Mouse (Mus musculus): Measurements from ENCODE around the gene Chrm4. TPM values are rescaled to one million over a fixed set of nuclear protein-coding genes. Genes with fewer than 3 reads are reported as not detected.

Chrm4 gene
- polyA plus RNA-seq, 1 experiment from 2014 or later: 1.4 TPM

DNA sequence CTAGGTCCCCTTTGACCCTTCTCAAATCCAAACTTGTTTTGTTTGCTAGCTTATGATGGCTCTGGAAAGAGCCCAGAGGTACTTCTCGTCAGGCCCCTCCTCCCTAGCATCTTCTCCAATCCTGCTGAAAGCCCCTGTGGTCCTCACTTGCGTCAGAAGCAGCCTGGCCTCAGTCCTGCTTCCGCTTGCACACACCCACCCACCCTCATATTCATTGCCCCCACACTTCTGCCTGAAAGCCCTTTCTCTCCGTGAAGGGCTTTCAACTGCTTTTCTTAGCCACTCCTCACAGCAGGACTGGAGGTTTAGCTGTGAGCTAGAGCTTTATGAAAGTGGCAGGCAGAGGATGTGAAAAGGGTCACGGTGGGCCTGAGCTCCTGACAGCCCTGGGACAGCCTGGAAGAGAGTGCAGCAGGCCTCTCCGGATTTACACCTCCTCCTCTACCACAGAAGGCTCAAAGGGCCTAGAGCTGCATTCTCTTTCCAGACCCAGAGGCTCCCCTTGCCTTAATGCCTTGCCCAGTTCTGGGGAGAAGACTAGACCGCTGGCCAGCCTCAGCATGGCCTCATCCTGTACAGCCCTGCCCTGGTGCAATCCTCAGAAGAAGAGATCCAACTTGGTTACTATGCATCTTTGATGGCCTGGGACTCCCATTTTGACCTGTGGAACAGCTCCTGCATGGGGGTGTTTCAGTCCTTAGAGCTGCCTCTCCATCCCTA, 46.5 kb downstream of the Chrm4 start:
- Histone ChIP-seq H3K9me3 (ENCODE audit: control insufficient read depth, low read length) (no peaks in the 10 kb centered on the region), H3K36me3 (ENCODE audit: control insufficient read depth, insufficient read depth, low read length) (no peaks in the 10 kb centered on the region), H3K27ac (ENCODE audit: low read depth, low read length) (no peak overlapping the region), H3K4me3 (ENCODE audit: low read depth, low read length) (no peak overlapping the region), H3K4me2 (ENCODE audit: low read depth, low read length) (no peak overlapping the region), H3K9ac (replicated peaks; ENCODE audit: low read depth, low read length) (no peak overlapping the region), H3K27me3 (ENCODE audit: control insufficient read depth, insufficient read depth, low read length) (peaks cover 13% of the 10 kb centered on the region), H3K4me1 (ENCODE audit: control insufficient read depth, insufficient read depth, low read length) (peaks cover 20% of the 10 kb centered on the region)
- ATAC-seq (ENCODE audit: low read depth): no peak
- whole genome bisulfite sequencing: 33% methylated on average over 7 of the region's 7 CpGs

DNA sequence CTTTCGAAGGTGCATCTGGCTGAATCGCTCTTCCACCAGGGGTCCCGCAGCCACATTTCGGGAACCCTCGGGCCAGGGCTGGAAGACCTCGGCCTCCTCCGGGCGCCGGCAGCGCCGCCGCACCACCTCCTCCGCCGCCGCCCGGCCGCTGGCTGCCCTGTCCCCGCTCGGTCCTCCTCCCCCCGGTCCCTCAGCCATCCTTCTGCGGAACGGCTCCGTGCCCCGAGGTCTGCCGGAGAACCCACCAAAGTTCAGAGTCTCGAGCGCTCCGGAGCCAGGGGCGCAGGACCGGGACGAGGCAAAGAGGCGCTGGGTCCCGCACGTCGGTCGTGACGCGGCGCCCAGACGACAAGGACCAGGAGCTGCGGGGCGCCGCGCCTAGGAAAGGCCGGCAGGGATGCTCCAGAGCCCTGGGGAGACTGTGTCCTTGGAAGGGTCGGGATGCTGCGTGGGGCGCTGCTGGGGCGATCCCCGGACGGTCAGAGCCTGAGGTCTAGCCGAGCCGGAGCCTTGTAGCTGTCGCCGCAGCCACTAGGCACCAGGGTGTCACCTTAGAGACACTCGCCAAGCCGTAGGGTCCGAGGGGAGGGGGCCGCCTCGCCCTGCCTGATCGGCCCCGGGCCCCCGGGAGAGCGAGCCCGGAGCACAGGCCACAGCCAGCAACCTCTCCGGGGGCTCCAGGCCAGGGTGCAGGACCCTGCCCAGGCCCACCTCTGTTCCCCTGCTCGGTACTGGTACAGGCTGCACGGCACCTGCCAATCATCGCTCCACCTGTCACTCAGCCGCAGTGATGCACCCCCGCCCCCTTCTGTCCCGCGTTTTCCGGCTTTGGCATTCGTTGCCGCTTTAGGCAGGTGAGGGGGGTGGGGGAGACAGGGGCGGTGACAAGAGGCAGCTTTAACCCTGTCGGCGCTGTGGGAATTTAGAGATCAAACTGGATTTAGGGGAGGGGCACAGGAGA, 48.8 kb downstream of the Chrm4 start, which contains the start of gene Dgkz:
Gene Dgkz, minus strand, starts transcription at position 284 of the 961 bp plus-strand sequence.
- Histone ChIP-seq H3K27me3 (ENCODE audit: control insufficient read depth, insufficient read depth, low read length) (peaks cover 13% of the 10 kb centered on the region), H3K9me3 (ENCODE audit: control insufficient read depth, low read length) (no peaks in the 10 kb centered on the region), H3K9ac (replicated peaks; ENCODE audit: low read depth, low read length) (peak within 1 kb of the TSS; percentile 5), H3K4me3 (ENCODE audit: low read depth, low read length) (peak within 1 kb of the TSS; percentile 36), H3K4me1 (ENCODE audit: control insufficient read depth, insufficient read depth, low read length) (peaks cover 21% of the 10 kb centered on the region), H3K36me3 (ENCODE audit: control insufficient read depth, insufficient read depth, low read length) (no peaks in the 10 kb centered on the region), H3K27ac (ENCODE audit: low read depth, low read length) (no peak within 1 kb of the TSS), H3K4me2 (ENCODE audit: low read depth, low read length) (peak within 1 kb of the TSS; percentile 51)
- 2% methylated on average over 77 of the region's 79 CpGs for WGBS
- ATAC-seq (ENCODE audit: low read depth): peak; percentile 42; the same call in 1 of the 2 replicates

DNA sequence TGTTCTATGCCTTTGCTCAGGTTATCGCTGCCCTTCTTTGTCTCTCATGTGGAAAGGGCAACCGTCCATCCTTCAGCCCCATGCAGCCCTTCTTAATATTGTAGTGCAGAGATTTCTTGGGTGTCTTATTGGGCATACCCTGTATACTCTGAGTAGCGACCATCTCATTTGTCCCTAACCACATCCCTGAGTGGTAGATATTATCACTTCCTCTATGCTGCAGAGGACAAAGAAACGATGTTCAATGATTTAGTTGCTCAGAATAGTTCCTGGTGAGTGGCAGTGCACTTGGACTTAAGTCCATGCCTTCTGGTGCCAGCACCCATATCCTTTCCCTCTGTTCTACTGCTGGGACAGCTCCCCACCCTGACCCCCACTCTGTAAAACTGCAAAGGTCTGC, 50.9 kb downstream of the Chrm4 start:
- WGBS: 79% methylated on average over 4 of the region's 4 CpGs
- Histone ChIP-seq H3K36me3 (ENCODE audit: control insufficient read depth, insufficient read depth, low read length) (no peaks in the 10 kb centered on the region), H3K4me2 (ENCODE audit: low read depth, low read length) (no peak overlapping the region), H3K9me3 (ENCODE audit: control insufficient read depth, low read length) (no peaks in the 10 kb centered on the region), H3K27ac (ENCODE audit: low read depth, low read length) (peak overlapping the region; percentile 1; the same call in 1 of the 2 replicates), H3K27me3 (ENCODE audit: control insufficient read depth, insufficient read depth, low read length) (peaks cover 13% of the 10 kb centered on the region), H3K9ac (replicated peaks; ENCODE audit: low read depth, low read length) (no peak overlapping the region), H3K4me1 (ENCODE audit: control insufficient read depth, insufficient read depth, low read length) (peaks cover 10% of the 10 kb centered on the region), H3K4me3 (ENCODE audit: low read depth, low read length) (no peak overlapping the region)
- no peak for ATAC-seq (ENCODE audit: low read depth)

Small RNA genes within 50 kb of the gene (microRNA-seq; reads per million reads assigned to microRNA genes)
- not detected for gene Mir6999

Other genes with a start within 250 kb of the Chrm4 start
- 42.3 and 43.5 TPM in 2 replicates for gene Atg13, start 216.7 kb upstream of the Chrm4 start, polyA plus RNA-seq (2014; fragmentation: Nextera tagmentation; extraction: Ambion mirVana)
- gene Harbi1, start 216.4 kb upstream of the Chrm4 start, polyA plus RNA-seq (2014; fragmentation: Nextera tagmentation; extraction: Ambion mirVana): 16.5 and 17.7 TPM in 2 replicates
- gene Ambra1, start 197.1 kb upstream of the Chrm4 start, polyA plus RNA-seq (2014; fragmentation: Nextera tagmentation; extraction: Ambion mirVana): 23.6 and 24.2 TPM in 2 replicates
- 93.6 and 155 TPM in 2 replicates for gene Mdk, start 5.0 kb downstream of the Chrm4 start, polyA plus RNA-seq (2014; fragmentation: Nextera tagmentation; extraction: Ambion mirVana)
- 0.33 TPM in 2 replicates for gene Gm9821, start 18.5 kb downstream of the Chrm4 start, polyA plus RNA-seq (2014; fragmentation: Nextera tagmentation; extraction: Ambion mirVana)
- gene Dgkz, start 48.6 kb downstream of the Chrm4 start, polyA plus RNA-seq (2014; fragmentation: Nextera tagmentation; extraction: Ambion mirVana): 36.7 and 51.1 TPM in 2 replicates
- 1.2 and 4.5 TPM in 2 replicates for gene Creb3l1, start 97.3 kb downstream of the Chrm4 start, polyA plus RNA-seq (2014; fragmentation: Nextera tagmentation; extraction: Ambion mirVana)
- gene Phf21a, start 165.9 kb downstream of the Chrm4 start, polyA plus RNA-seq (2014; fragmentation: Nextera tagmentation; extraction: Ambion mirVana): 35.5 and 39.9 TPM in 2 replicates